Mouse (Mus musculus) hindbrain, embryonic 11.5 days (tissue): Measurements from ENCODE around the gene Myl7. TPM values are rescaled to one million over a fixed set of nuclear protein-coding genes. Genes with fewer than 3 reads are reported as not detected.
"Not testable (repeated sequence)": the region's sequence is repeated elsewhere in the genome, so short reads cannot be mapped to it uniquely, and the experiment has no call there.

Experiments used
- ATAC-seq: fragments of 200-750 bp; cut with Nextera tagmentation; 2 replicates; pipeline ENCODE4 v1.8.0; 2017; ENCODE audit warnings: mild to moderate bottlenecking, moderate TSS enrichment, moderate library complexity; ENCODE audit not compliant: low FRiP score
- DNase-seq: peaks from one replicate; pipeline ENCODE4 v3.0.0-alpha.2; 2015; ENCODE audit warnings: low spot score
- H3K27ac ChIP-seq: fragments of 300-500 bp; sonication (generic); 2 replicates; pipeline ENCODE4 v1.5.1; 2014; ENCODE audit warnings: mild to moderate bottlenecking, low read depth, low read length
- H3K27me3 ChIP-seq: fragments of 300-500 bp; sonication (generic); 2 replicates; pipeline ENCODE4 v1.6.1; 2014; ENCODE audit warnings: mild to moderate bottlenecking, low read length, moderate library complexity, mixed read lengths; ENCODE audit not compliant: control insufficient read depth, insufficient read depth
- H3K36me3 ChIP-seq: fragments of 300-500 bp; sonication (generic); 2 replicates; pipeline ENCODE4 v1.6.1; 2014; ENCODE audit warnings: mild to moderate bottlenecking, low read length, moderate library complexity, mixed read lengths; ENCODE audit not compliant: control insufficient read depth, insufficient read depth
- H3K4me1 ChIP-seq: fragments of 300-500 bp; sonication (generic); replicated peaks from 2 replicates; pipeline ENCODE4 v1.6.1; 2014; ENCODE audit warnings: low read length, mixed read lengths; ENCODE audit not compliant: control insufficient read depth, insufficient read depth
- H3K4me2 ChIP-seq: fragments of 300-500 bp; sonication (generic); replicated peaks from 2 replicates; pipeline ENCODE4 v1.6.1; 2014; ENCODE audit warnings: mild to moderate bottlenecking, low read depth, low read length
- H3K4me3 ChIP-seq: fragments of 300-500 bp; sonication (generic); 2 replicates; pipeline ENCODE4 v1.5.1; 2014; ENCODE audit warnings: low read depth, low read length
- H3K9ac ChIP-seq: fragments of 300-500 bp; sonication (generic); 2 replicates; pipeline ENCODE4 v1.6.1; 2014; ENCODE audit warnings: low read depth, low read length
- H3K9me3 ChIP-seq: fragments of 300-500 bp; sonication (generic); 2 replicates; pipeline ENCODE4 v1.6.1; 2016; ENCODE audit warnings: low read length; ENCODE audit not compliant: control insufficient read depth
- WGBS: fragments of 180-500 bp; shearing (Covaris S2); extraction: QIAGEN DNeasy Blood & Tissue Kit; methylation state at CpG from one replicate; pipeline ENCODE4 v1.1.7; 2014; 5-methylcytosine and 5-hydroxymethylcytosine counted together
- polyA plus RNA-seq: library from polyadenylated mRNA; unstranded; fragments of >200 nt; fragmentation: Nextera tagmentation; extraction: Ambion mirVana; gene quantifications from 2 replicates; pipeline ENCODE4 v1.2.1, GENCODE M21; 2014

Gene Myl7
- polyA plus RNA-seq, 1 experiment from 2014 or later: 0.31 TPM

- ATAC-seq (no peak), DNase-seq (no peak)
- WGBS: 87% methylated on average over 10 of the region's 10 CpGs
- Histone ChIP-seq H3K4me3 (no peak overlapping the region), H3K27ac (no peak overlapping the region), H3K4me1 (peaks cover 11% of the 10 kb centered on the region), H3K9me3 (no peaks in the 10 kb centered on the region), H3K9ac (no peak overlapping the region), H3K4me2 (no peak overlapping the region), H3K36me3 (no peaks in the 10 kb centered on the region), H3K27me3 (no peaks in the 10 kb centered on the region)
Observed at GRCm38 (mm10) chr11:5899286-5899685, 704 bp upstream of the Myl7 start.

DNA sequence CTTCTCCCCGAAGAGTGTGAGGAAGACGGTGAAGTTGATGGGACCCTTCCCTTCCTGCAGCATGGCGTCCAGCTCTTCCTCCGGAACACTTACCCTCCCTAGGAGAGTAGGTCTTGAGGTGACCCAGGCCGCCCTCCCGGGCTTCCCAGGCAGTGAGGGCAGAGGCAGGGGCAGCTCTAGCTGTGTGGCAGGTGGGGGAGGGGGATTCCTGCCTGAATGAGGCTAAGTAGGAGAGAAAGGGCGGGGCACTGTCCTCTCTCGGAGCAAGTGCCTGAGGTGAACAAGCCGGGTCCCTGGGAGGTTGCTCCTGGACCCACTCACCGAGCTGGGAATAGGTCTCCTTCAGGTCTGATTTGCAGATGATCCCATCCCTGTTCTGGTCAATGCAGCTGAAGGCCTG is 743 bp downstream of the Myl7 start:
- Histone ChIP-seq H3K36me3 (no peaks in the 10 kb centered on the region), H3K4me3 (no peak overlapping the region), H3K27me3 (no peaks in the 10 kb centered on the region), H3K9ac (0 out of 2 replicates have a peak overlapping the region, but pooled peaks have one; percentile 2), H3K4me2 (no peak overlapping the region), H3K9me3 (no peaks in the 10 kb centered on the region), H3K4me1 (peaks cover 11% of the 10 kb centered on the region), H3K27ac (0 out of 2 replicates have a peak overlapping the region, but pooled peaks have one; percentile 9)
- no peak for ATAC-seq
- 6% methylated on average over 10 of the region's 10 CpGs for WGBS
- no peak for DNase-seq

DNA sequence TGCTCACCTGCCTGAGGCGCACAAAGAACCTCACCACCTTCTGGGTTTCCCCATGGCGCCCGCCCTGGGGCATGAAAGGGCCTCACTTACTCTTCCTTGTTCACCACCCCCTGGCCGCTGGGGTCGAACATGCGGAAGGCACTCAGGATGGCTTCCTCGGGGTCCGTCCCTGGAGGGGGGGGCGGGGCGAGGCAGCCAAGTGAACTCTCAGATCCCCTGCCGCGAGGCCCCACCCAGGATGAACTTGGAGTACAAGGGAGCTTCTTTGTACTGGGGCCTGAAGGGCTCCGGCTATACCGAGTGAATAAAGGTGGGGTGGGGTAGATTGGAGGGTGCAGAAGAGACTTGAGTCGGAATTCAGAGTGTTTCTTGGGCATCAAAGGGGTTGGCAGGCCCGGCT is 1.4 kb downstream of the Myl7 start:
- Histone ChIP-seq H3K4me3 (no peak overlapping the region), H3K27me3 (no peaks in the 10 kb centered on the region), H3K4me1 (peaks cover 11% of the 10 kb centered on the region), H3K9me3 (no peaks in the 10 kb centered on the region), H3K36me3 (no peaks in the 10 kb centered on the region), H3K27ac (no peak overlapping the region), H3K4me2 (no peak overlapping the region), H3K9ac (0 out of 2 replicates have a peak overlapping the region, but pooled peaks have one; percentile 2)
- 14% methylated on average over 15 of the region's 16 CpGs for WGBS
- ATAC-seq (no peak), DNase-seq (no peak)

DNA sequence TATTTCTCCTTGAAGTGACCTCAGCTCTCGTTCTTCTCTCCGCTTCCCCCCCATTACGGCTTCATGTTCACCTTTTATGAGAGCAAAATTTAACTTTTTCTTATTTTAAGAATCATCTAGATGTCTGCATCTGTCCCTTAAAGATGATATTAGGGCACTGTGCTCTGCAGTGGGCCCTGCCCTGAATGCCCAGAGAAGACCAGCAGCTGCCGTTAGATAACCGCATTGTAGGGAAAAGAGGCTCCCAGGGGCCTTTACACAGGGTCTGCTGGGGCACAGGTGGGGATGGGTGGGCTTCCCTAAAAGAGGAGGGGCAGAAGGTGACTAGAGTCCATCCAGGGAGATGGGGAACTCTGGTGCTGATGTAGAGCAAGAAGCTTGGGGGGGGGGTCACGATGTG is 4.8 kb downstream of the Myl7 start:
- 71% methylated on average over 6 of the region's 6 CpGs for WGBS
- ATAC-seq: no peak
- Histone ChIP-seq H3K4me2 (no peak overlapping the region), H3K9me3 (no peaks in the 10 kb centered on the region), H3K9ac (no peak overlapping the region), H3K36me3 (no peaks in the 10 kb centered on the region), H3K4me1 (peaks cover 5% of the 10 kb centered on the region), H3K27ac (no peak overlapping the region), H3K4me3 (no peak overlapping the region), H3K27me3 (no peaks in the 10 kb centered on the region)
- no peak for DNase-seq

- H3K27ac ChIP-seq: no peak overlapping the region
- no peak overlapping the region for H3K4me2 ChIP-seq
- DNase-seq: no peak
- no peaks in the 10 kb centered on the region for H3K36me3 ChIP-seq
- no peak for ATAC-seq
- 47% methylated on average over 4 of the region's 4 CpGs for WGBS
- no peaks in the 10 kb centered on the region for H3K27me3 ChIP-seq
- no peak overlapping the region for H3K4me3 ChIP-seq
- no peaks in the 10 kb centered on the region for H3K9me3 ChIP-seq
- no peak overlapping the region for H3K9ac ChIP-seq
- H3K4me1 ChIP-seq: peaks cover 5% of the 10 kb centered on the region
Observed at GRCm38 (mm10) chr11:5892810-5893368, 5.7 kb downstream of the Myl7 start.

DNA sequence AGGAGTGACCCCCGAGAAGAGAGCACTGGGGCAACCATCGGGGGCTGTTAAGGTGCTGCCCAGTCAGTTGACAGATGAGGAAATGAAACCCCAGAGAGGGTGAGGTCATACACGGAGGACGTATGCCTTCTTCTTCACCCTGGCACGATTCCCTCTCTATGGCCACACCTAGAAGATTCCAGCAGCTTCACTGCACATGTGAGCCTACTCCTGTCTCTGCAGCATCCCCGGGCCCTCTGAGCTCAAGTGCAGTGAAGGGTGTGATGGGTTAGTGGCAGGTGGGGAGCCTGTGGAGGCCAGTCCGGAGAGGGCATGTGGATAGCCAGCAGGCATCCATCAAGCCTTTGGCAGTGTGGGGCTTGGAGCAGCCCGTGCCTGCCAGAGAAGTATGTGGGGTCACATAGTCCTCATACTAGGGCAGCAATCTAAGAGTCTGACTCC is 6.4 kb downstream of the Myl7 start:
- no peaks in the 10 kb centered on the region for H3K36me3 ChIP-seq
- no peak for DNase-seq
- H3K9ac ChIP-seq: no peak overlapping the region

DNA sequence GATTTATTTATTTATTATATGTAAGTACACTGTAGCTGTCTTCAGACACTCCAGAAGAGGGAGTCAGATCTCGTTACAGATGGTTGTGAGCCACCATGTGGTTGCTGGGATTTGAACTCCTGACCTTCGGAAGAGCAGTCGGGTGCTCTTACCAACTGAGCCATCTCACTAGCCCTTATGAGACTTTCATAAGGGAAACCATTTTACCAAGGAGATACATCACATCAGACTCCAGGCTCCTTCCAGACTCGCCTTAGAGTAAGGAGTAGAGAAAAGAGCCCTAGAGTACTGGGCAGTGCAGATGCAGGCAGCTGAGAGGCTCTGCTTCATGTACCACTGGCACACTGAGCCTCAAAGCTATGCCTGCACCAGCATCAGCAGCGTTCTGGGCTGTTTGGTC is 10.0 kb downstream of the Myl7 start:
- 71% methylated on average over 4 of the region's 5 CpGs for WGBS
- not testable (repeated sequence) for H3K27me3 ChIP-seq, H3K4me2 ChIP-seq, H3K36me3 ChIP-seq, H3K4me1 ChIP-seq, DNase-seq, ATAC-seq, H3K27ac ChIP-seq, H3K9ac ChIP-seq, H3K9me3 ChIP-seq, H3K4me3 ChIP-seq

More for the DNA sequence above, 6.4 kb downstream of the Myl7 start:
- H3K27ac ChIP-seq: no peak overlapping the region
- WGBS: 46% methylated on average over 8 of the region's 8 CpGs
- no peaks in the 10 kb centered on the region for H3K27me3 ChIP-seq
- H3K4me2 ChIP-seq: no peak overlapping the region
- H3K4me1 ChIP-seq: peaks cover 1% of the 10 kb centered on the region; the same call in 1 of the 2 replicates
- no peaks in the 10 kb centered on the region for H3K9me3 ChIP-seq
- no peak overlapping the region for H3K4me3 ChIP-seq
- ATAC-seq: 0 out of 2 replicates have a peak, but pooled peaks have one; percentile 33

DNA sequence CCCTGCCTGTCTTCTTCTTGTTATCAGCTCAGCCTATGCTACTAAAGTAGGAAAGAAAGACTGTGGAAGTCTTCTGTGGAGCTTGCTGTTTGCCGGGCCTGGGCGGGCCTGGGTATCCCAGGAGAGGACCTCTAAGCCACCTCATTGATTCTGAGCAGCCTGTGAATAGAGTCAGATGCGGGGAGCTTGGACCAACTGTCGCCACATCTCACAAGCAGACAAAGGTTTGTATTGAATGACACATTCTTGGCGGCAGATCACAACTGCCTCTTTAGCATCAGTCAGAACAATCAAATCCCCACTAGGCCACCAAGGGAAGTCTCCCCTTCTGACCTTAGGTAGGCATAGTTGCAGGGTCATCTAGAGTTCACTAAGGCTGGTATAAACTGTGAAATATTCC is 11.3 kb downstream of the Myl7 start:
- Histone ChIP-seq H3K27ac (no peak overlapping the region), H3K4me1 (no peaks in the 10 kb centered on the region; the same call in 1 of the 2 replicates), H3K9me3 (no peaks in the 10 kb centered on the region), H3K4me3 (no peak overlapping the region), H3K27me3 (no peaks in the 10 kb centered on the region), H3K9ac (no peak overlapping the region), H3K4me2 (no peak overlapping the region), H3K36me3 (no peaks in the 10 kb centered on the region)
- 15% methylated on average over 5 of the region's 5 CpGs for WGBS
- peak; percentile 67 for ATAC-seq
- peak; percentile 40 for DNase-seq

GRCm38 (mm10) chr11:5886187-5886586 is 12.4 kb downstream of the Myl7 start:
- DNase-seq: peak; percentile 85
- ATAC-seq: peak; percentile 27; the same call in 1 of the 2 replicates
- 19% methylated on average over 9 of the region's 9 CpGs for WGBS

More at GRCm38 (mm10) chr11:5886187-5886586, 12.4 kb downstream of the Myl7 start:
- Histone ChIP-seq H3K27ac (no peak overlapping the region), H3K4me1 (no peaks in the 10 kb centered on the region; the same call in 1 of the 2 replicates), H3K4me2 (no peak overlapping the region), H3K27me3 (no peaks in the 10 kb centered on the region), H3K9me3 (no peaks in the 10 kb centered on the region), H3K4me3 (no peak overlapping the region), H3K9ac (no peak overlapping the region), H3K36me3 (no peaks in the 10 kb centered on the region)
